8 mouse cellular contexts compared by ENCODE assay signal in the genomic region with DNA sequence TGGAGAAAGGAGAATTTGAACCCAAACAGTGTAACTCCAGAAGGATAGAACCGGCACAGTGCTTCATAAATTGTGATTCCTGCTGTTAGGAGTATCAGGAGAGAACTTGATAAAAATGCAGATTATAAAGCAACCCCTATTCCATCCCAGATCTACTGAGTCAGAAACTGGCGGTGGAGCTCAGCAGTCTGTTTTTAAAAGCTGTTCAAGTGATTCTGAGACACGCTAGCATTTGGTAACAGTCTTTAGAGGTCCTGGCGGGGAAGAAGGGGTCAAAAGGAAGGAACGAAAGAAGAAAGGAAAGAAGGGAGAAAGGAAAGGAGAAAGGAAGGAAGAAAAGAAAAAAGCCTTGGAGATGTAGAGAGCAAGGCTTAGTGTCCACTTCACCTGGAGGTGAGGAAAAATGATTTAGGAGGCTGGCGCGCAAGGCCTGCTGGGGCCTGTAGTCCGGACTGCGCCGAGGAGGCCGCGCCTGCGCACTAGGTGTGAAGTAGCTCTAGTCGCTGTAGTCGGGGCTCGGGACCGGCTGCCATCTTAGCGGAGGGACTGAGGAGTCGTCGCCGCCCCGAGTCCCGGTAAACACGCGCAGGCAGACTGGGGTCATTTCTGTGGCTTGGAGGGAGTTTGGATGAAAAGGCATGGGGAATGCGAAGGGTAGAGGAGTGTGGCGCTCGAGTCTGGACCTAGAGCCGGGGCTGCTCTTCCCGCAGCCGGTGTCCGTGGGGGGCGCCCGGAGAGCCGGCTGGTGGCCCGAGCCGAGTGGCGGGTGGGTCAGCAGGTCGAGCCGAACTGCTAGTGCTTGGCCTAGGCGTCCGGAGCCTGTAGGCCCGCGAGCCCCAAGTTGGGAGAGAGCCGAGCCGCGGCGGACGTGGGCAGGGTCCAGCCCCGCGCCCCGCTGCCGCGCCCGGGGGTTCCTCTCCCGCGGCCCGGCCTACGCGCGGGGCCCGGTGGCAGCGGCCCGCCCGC. TPM values are rescaled to one million over a fixed set of nuclear protein-coding genes. Genes with fewer than 3 reads are reported as not detected.
DNase-seq lines count a peak whose midpoint lies in the region; ATAC-seq lines count a peak whose summit lies in the region.

Itch (plus strand) TSS at position 499 of the 966 bp plus-strand sequence.

- H3K36me3 ChIP-seq in hindbrain, embryonic 15.5 days, result peaks cover 5% of the 10 kb centered on the region

- peak within 1 kb of the TSS; percentile 84 for H3K9ac ChIP-seq in hindbrain, embryonic 15.5 days

- peak within 1 kb of the TSS; percentile 81 for H3K4me3 ChIP-seq in hindbrain, embryonic 15.5 days

- H3K27me3 ChIP-seq in hindbrain, embryonic 15.5 days, result no peaks in the 10 kb centered on the region

- peaks cover 32% of the 10 kb centered on the region for H3K4me1 ChIP-seq in hindbrain, embryonic 15.5 days (replicated peaks)

- H3K4me2 ChIP-seq in hindbrain, embryonic 15.5 days, result peak within 1 kb of the TSS; percentile 52

- ATAC-seq in hindbrain, embryonic 15.5 days (ENCODE audit: low FRiP score, low read depth), result peak; percentile 99

- peak; percentile 91 for DNase-seq in T-cell, adult 2 months (ENCODE audit: low spot score)
- DNase-seq in cerebellum, postnatal 36 days, result peak; percentile 93 to 94
- peak; percentile 91 to 92 for DNase-seq in frontal cortex, postnatal 36 days (ENCODE audit: low spot score in 2 of 2)
- peak; percentile 87 for DNase-seq in left cerebral cortex, adult 11 months (ENCODE audit: low spot score)
- DNase-seq in lung, postnatal 4 days, result peak; percentile 93 to 95
- DNase-seq in retina, postnatal 7 days (ENCODE audit: low read depth, low spot score), result peak; percentile 85
- peak; percentile 92 for DNase-seq in urinary bladder, adult 2 months (ENCODE audit: low spot score)

- 3% methylated on average over 47 of the region's 65 CpGs for WGBS in hindbrain, embryonic 15.5 days

- H3K9me3 ChIP-seq in hindbrain, embryonic 15.5 days, result no peaks in the 10 kb centered on the region

- peak within 1 kb of the TSS; percentile 88 for H3K27ac ChIP-seq in hindbrain, embryonic 15.5 days (replicated peaks)

RNA-seq across cellular contexts. Expression of gene Itch, which starts in this region (rescaled TPM):
- polyA plus RNA-seq in hindbrain, embryonic 15.5 days (2015; fragmentation: Nextera tagmentation; extraction: Ambion mirVana), result 39.5 and 40.9 TPM in 2 replicates
- 20.8 and 26.9 TPM in 2 replicates for polyA plus RNA-seq in urinary bladder, adult 2 months (2012; rRNA removed)

Comparison
In these comparisons a context has a peak if more than half of its experiments do, and no peak if none do; other contexts are left out.
1. Peak in every context shown above with its lines: DNase-seq, ATAC-seq, H3K4me3 ChIP-seq and H3K27ac ChIP-seq.